Mouse (Mus musculus) myocyte (in vitro differentiated cells): ENCODE measurements around the gene Olfr16. TPM values are rescaled to one million over a fixed set of nuclear protein-coding genes. Genes with fewer than 3 reads are reported as not detected.
A peak's percentile ranks its signal among the peaks of the same experiment; 100 is the strongest.

ENCODE experiments used
- H3K27me3 ChIP-seq: one replicate; pipeline ENCODE4 v1.6.1; 2011; ENCODE audit not compliant: control insufficient read depth, insufficient read depth, insufficient read length
- H3K36me3 ChIP-seq: one replicate; pipeline ENCODE4 v1.6.1; 2011; ENCODE audit not compliant: control insufficient read depth, insufficient read depth
- H3K4me2 ChIP-seq: one replicate; pipeline ENCODE4 v1.6.1; 2011; ENCODE audit warnings: low read depth, control low read depth
- H3K4me3 ChIP-seq: one replicate; pipeline ENCODE4 v1.5.1; 2011; ENCODE audit warnings: mild to moderate bottlenecking, control low read depth, moderate library complexity
- H3K79me2 ChIP-seq: one replicate; pipeline ENCODE4 v1.6.1; 2011; ENCODE audit not compliant: control insufficient read depth, insufficient read depth
- H3ac ChIP-seq: one replicate; pipeline ENCODE4 v1.6.1; 2011; ENCODE audit not compliant: control insufficient read depth, insufficient read length
- CEBPB ChIP-seq: IDR thresholded peaks from 2 replicates; pipeline ENCODE4 v1.6.1; 2011; ENCODE audit warnings: mild to moderate bottlenecking, moderate library complexity; ENCODE audit not compliant: poor library complexity, insufficient read depth, severe bottlenecking
- E2F4 ChIP-seq: IDR thresholded peaks from one replicate; pipeline ENCODE4 v1.6.1; 2011; ENCODE audit warnings: mild to moderate bottlenecking, control low read depth, moderate library complexity; ENCODE audit not compliant: insufficient read depth
- MAX ChIP-seq: IDR thresholded peaks from one replicate; pipeline ENCODE4 v1.6.1; 2011; ENCODE audit warnings: low read depth, mild to moderate bottlenecking, control low read depth
- MYOD1 ChIP-seq, 3 experiments: IDR thresholded peaks; one replicate each; pipeline ENCODE4 v1.6.1; 2011; ENCODE audit warnings: control low read depth in 2 of 3, low read depth in 2 of 3, mild to moderate bottlenecking in 2 of 3, moderate library complexity in 1 of 3; ENCODE audit not compliant: insufficient read length in 2 of 3, control insufficient read depth in 1 of 3
- MYOG ChIP-seq, 3 experiments: IDR thresholded peaks; one replicate each; pipeline ENCODE4 v1.6.1; 2011; ENCODE audit warnings: control low read depth in 2 of 3, low read depth in 2 of 3, mild to moderate bottlenecking in 2 of 3; ENCODE audit not compliant: insufficient read length in 2 of 3, control insufficient read depth in 1 of 3, insufficient read depth in 1 of 3
- POLR2A ChIP-seq: IDR thresholded peaks from one replicate; pipeline ENCODE4 v1.6.1; 2011; ENCODE audit warnings: low read depth, mild to moderate bottlenecking, control low read depth, moderate library complexity; ENCODE audit not compliant: insufficient read length
- POLR2AphosphoS2 ChIP-seq: IDR thresholded peaks from one replicate; pipeline ENCODE4 v1.6.1; 2011; ENCODE audit warnings: low read depth, control low read depth; ENCODE audit not compliant: insufficient read length
- REST ChIP-seq: IDR thresholded peaks from one replicate; pipeline ENCODE4 v1.6.1; 2011; ENCODE audit warnings: mild to moderate bottlenecking, control low read depth, moderate library complexity; ENCODE audit not compliant: insufficient read depth, insufficient read length
- SRF ChIP-seq: IDR thresholded peaks from one replicate; pipeline ENCODE4 v1.6.1; 2011; ENCODE audit warnings: low read depth; ENCODE audit not compliant: control insufficient read depth, insufficient read length
- TCF12 ChIP-seq: IDR thresholded peaks from one replicate; pipeline ENCODE4 v1.6.1; 2011; ENCODE audit warnings: mild to moderate bottlenecking, control low read depth; ENCODE audit not compliant: poor library complexity, insufficient read depth, severe bottlenecking
- TCF3 ChIP-seq: IDR thresholded peaks from one replicate; pipeline ENCODE4 v1.6.1; 2011; ENCODE audit warnings: low read depth, control low read depth; ENCODE audit not compliant: insufficient read length
- USF1 ChIP-seq: IDR thresholded peaks from one replicate; pipeline ENCODE4 v1.6.1; 2011; ENCODE audit warnings: low read depth, mild to moderate bottlenecking, control low read depth, moderate library complexity
- polyA plus RNA-seq: library from polyadenylated mRNA; unstranded; fragments of >200 nt; fragmentation: generic; extraction: Trizol; gene quantifications from one replicate; pipeline ENCODE4 v1.2.1, GENCODE M21; 2012; ENCODE audit warnings: missing spikeins

Olfr16 gene
- polyA plus RNA-seq: not detected

GRCm38 (mm10) chr1:172950160-172950559 lies at the start of gene Olfr16:
Olfr16 (plus strand) TSS chr1:172950409.
- Histone ChIP-seq H3K36me3 (no peaks in the 10 kb centered on the region), H3ac (no peak within 1 kb of the TSS), H3K4me2 (no peak within 1 kb of the TSS), H3K4me3 (no peak within 1 kb of the TSS), H3K79me2 (no peaks in the 10 kb centered on the region), H3K27me3 (no peaks in the 10 kb centered on the region)
- no peak for TF ChIP-seq MYOG (IDR thresholded peaks at IDR 0.05; ENCODE audit: control insufficient read depth in 1 of 3, insufficient read depth in 1 of 3, insufficient read length in 2 of 3, low read depth in 2 of 3)
- no peak for TF ChIP-seq MAX
- TF ChIP-seq CEBPB: no peak
- no peak for TF ChIP-seq REST
- no peak for TF ChIP-seq MYOD1 (IDR thresholded peaks at IDR 0.05; ENCODE audit: control insufficient read depth in 1 of 3, insufficient read length in 2 of 3, low read depth in 2 of 3)
- TF ChIP-seq POLR2AphosphoS2: no peak
- TF ChIP-seq E2F4: no peak
- no peak for TF ChIP-seq TCF3
- TF ChIP-seq POLR2A: no peak
- no peak for TF ChIP-seq USF1
- TF ChIP-seq SRF: no peak
- TF ChIP-seq TCF12: no peak

GRCm38 (mm10) chr1:172903313-172903712 lies 46.9 kb upstream of the Olfr16 start:
- H3ac ChIP-seq: no peak overlapping the region
- H3K4me3 ChIP-seq: no peak overlapping the region
- no peaks in the 10 kb centered on the region for H3K79me2 ChIP-seq
- TF ChIP-seq MAX (no peak), E2F4 (no peak), CEBPB (no peak), REST (no peak), SRF (no peak), MYOG (IDR thresholded peaks at IDR 0.05; ENCODE audit: control insufficient read depth in 1 of 3, insufficient read depth in 1 of 3, insufficient read length in 2 of 3, low read depth in 2 of 3) (no peak), POLR2AphosphoS2 (no peak), MYOD1 (IDR thresholded peaks at IDR 0.05; ENCODE audit: control insufficient read depth in 1 of 3, insufficient read length in 2 of 3, low read depth in 2 of 3) (no peak), TCF3 (no peak), TCF12 (no peak)
- H3K4me2 ChIP-seq: no peak overlapping the region
- no peaks in the 10 kb centered on the region for H3K36me3 ChIP-seq
- H3K27me3 ChIP-seq: no peaks in the 10 kb centered on the region

- no peaks in the 10 kb centered on the region for H3K79me2 ChIP-seq
- no peak overlapping the region for H3ac ChIP-seq
- TF ChIP-seq MYOG (IDR thresholded peaks at IDR 0.05; ENCODE audit: control insufficient read depth in 1 of 3, insufficient read depth in 1 of 3, insufficient read length in 2 of 3, low read depth in 2 of 3) (no peak), MYOD1 (IDR thresholded peaks at IDR 0.05; ENCODE audit: control insufficient read depth in 1 of 3, insufficient read length in 2 of 3, low read depth in 2 of 3) (no peak), USF1 (no peak), TCF3 (no peak), CEBPB (no peak), MAX (no peak), E2F4 (no peak), POLR2AphosphoS2 (no peak), REST (no peak), POLR2A (no peak)
- H3K36me3 ChIP-seq: no peaks in the 10 kb centered on the region
- H3K27me3 ChIP-seq: no peaks in the 10 kb centered on the region
- no peak overlapping the region for H3K4me3 ChIP-seq
- no peak overlapping the region for H3K4me2 ChIP-seq
Observed at GRCm38 (mm10) chr1:172917115-172917514, 33.1 kb upstream of the Olfr16 start.

GRCm38 (mm10) chr1:172918450-172918849 lies 31.8 kb upstream of the Olfr16 start:
- H3K79me2 ChIP-seq: no peaks in the 10 kb centered on the region
- H3K27me3 ChIP-seq: no peaks in the 10 kb centered on the region
- H3K36me3 ChIP-seq: no peaks in the 10 kb centered on the region
- no peak overlapping the region for H3K4me2 ChIP-seq
- H3ac ChIP-seq: no peak overlapping the region
- TF ChIP-seq MYOG (IDR thresholded peaks at IDR 0.05; ENCODE audit: control insufficient read depth in 1 of 3, insufficient read depth in 1 of 3, insufficient read length in 2 of 3, low read depth in 2 of 3): no peak
- TF ChIP-seq TCF12: no peak
- peak; percentile 90 for TF ChIP-seq CEBPB
- TF ChIP-seq REST: no peak
- TF ChIP-seq E2F4: no peak
- TF ChIP-seq POLR2AphosphoS2: no peak
- peak; percentile 79 for TF ChIP-seq MAX
- no peak for TF ChIP-seq SRF
- TF ChIP-seq MYOD1 (IDR thresholded peaks at IDR 0.05; ENCODE audit: control insufficient read depth in 1 of 3, insufficient read length in 2 of 3, low read depth in 2 of 3): no peak
- TF ChIP-seq POLR2A: no peak
- no peak overlapping the region for H3K4me3 ChIP-seq

- Histone ChIP-seq H3K36me3 (no peaks in the 10 kb centered on the region), H3K79me2 (no peaks in the 10 kb centered on the region), H3K4me2 (no peak overlapping the region), H3K27me3 (no peaks in the 10 kb centered on the region), H3K4me3 (no peak overlapping the region), H3ac (no peak overlapping the region)
- no peak for TF ChIP-seq CEBPB
- no peak for TF ChIP-seq MYOD1 (IDR thresholded peaks at IDR 0.05; ENCODE audit: control insufficient read depth in 1 of 3, insufficient read length in 2 of 3, low read depth in 2 of 3)
- no peak for TF ChIP-seq POLR2AphosphoS2
- no peak for TF ChIP-seq MYOG (IDR thresholded peaks at IDR 0.05; ENCODE audit: control insufficient read depth in 1 of 3, insufficient read depth in 1 of 3, insufficient read length in 2 of 3, low read depth in 2 of 3)
- no peak for TF ChIP-seq E2F4
- no peak for TF ChIP-seq TCF12
- TF ChIP-seq REST: no peak
- no peak for TF ChIP-seq POLR2A
- TF ChIP-seq MAX: no peak
- no peak for TF ChIP-seq USF1
- TF ChIP-seq TCF3: no peak
- TF ChIP-seq SRF: no peak
Observed at GRCm38 (mm10) chr1:172932197-172932596, 18.0 kb upstream of the Olfr16 start.
